Comparison of ENCODE assay signal across 16 mouse cellular contexts in the genomic region with DNA sequence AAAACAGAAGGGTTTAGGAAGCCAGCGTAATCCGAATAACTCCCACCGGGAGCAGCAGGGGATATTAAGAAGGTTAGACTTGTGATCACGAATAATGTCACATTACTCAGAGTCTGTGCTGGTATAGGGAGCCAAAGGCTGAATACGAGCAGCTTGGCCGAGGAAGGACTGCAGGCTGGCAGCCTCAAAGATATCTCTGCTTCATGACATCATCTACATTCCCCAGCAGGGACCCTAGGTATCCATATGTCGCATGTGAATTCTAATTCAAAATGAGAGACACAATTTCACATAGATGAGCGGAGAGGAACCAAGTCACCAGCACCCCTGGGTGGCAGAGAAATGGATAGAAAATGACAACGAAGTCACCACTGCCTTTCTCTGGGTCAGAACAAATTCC. TPM values are rescaled to one million over a fixed set of nuclear protein-coding genes. Genes with fewer than 3 reads are reported as not detected.
A peak's percentile ranks its signal among the peaks of the same experiment; 100 is the strongest.
DNase-seq lines count a peak whose midpoint lies in the region.
"Had no signal": no experiment of that assay in that cellular context is flagged by ENCODE, and none has a peak within 500 bp of the region (broad histone marks: within the 10 kb centered on the region; RNA-seq: fewer than 3 reads in every experiment).

No protein-coding gene starts in this region.

- DNase-seq in left cerebral cortex, postnatal 4 days, result peak; percentile 45
- DNase-seq in left cerebral cortex, postnatal 10 days (ENCODE audit: extremely low spot score in 1 of 2, low spot score in 2 of 2), result no peak
- DNase-seq in cerebellum, adult 11-12 months, result peak; percentile 90
- peak; percentile 93 for DNase-seq in cerebellum, adult 9-11 months
- no peak for DNase-seq in adrenal gland, postnatal 36 days
- no peak for DNase-seq in thymus, postnatal 25 days
- no peak for DNase-seq in frontal cortex, adult 2 months (ENCODE audit: extremely low spot score in 1 of 2, low spot score in 1 of 2)
- DNase-seq: adrenal gland, adult 8-10 months; embryo, embryonic 11 days; heart, postnatal 10 days; kidney, adult 9 months; kidney, postnatal 25 days; liver, embryonic 13.5 days; lung, embryonic 14.5 days; right cerebral cortex, postnatal 14 days had no signal

- intact Hi-C loops in left cerebral cortex, postnatal 4 days (cut with DNase I), result no loop called here
- intact Hi-C loops in left cerebral cortex, postnatal 10 days (cut with DNase I), result no loop called here

RNA-seq across cellular contexts. Expression of a gene that starts 22.9 kb away (rescaled TPM):
- total RNA-seq in left cerebral cortex, postnatal 4 days (2021), result 100 to 1,000 TPM; 121 to 122 TPM
- 100 to 1,000 TPM; 141 TPM for total RNA-seq in left cerebral cortex, postnatal 10 days (2021)
- total RNA-seq in adrenal gland, postnatal 36 days (2021), result under 1 TPM; 0.10 to 0.13 TPM
- polyA plus RNA-seq in frontal cortex, adult 2 months (2012; rRNA removed), result 50.0 and 57.6 TPM in 2 replicates
- polyA plus RNA-seq: erythroblast, embryonic 14.5 days had no signal

Comparison
In these comparisons a context has a peak if more than half of its experiments do, and no peak if none do; other contexts are left out.
1. DNase-seq: peak in left cerebral cortex, postnatal 4 days (single experiment), cerebellum, adult 11-12 months (single experiment) and cerebellum, adult 9-11 months (single experiment); none in left cerebral cortex, postnatal 10 days (0 of 2), adrenal gland, postnatal 36 days (0 of 2), thymus, postnatal 25 days (single experiment) and frontal cortex, adult 2 months (0 of 2).
2. RNA of a gene that starts 22.9 kb away (total RNA-seq): 141 TPM in left cerebral cortex, postnatal 10 days and 121 to 122 TPM in left cerebral cortex, postnatal 4 days; 0.10 to 0.13 TPM in adrenal gland, postnatal 36 days; every median in the first group is over 100 times any median in the second.